Mouse (Mus musculus): ENCODE data around the gene Ndufaf8.

DNA sequence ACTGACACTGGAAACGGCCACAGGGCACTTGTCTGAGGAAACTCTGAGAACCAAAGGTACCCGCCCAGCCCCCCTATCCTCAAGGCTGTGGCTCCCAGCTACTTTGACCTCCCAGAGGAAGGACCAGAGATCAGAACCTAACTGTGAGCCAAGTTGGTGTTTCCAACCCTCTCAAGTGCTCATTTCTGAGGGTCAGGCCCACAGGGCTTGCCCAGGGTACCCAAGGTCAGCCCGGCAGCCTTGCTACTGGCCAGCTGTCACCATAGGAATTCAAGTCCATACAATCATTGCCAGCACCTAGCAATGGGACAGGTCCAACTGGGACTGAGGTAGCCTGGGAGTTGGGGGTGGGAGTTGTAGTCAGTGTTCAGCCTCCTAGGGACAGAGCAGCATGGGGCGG lies 8.1 kb upstream of the Ndufaf8 start:
- TF ChIP-seq POLR2A (IDR thresholded peaks at IDR 0.05; ENCODE audit: low read depth, low read length) = no peak
- TF ChIP-seq CTCF (IDR thresholded peaks at IDR 0.05; ENCODE audit: borderline replicate concordance, insufficient read depth, low read length) = no peak
